Mouse (Mus musculus) MEL (cell line): ENCODE measurements around the gene Fam169b.

Source experiments
- CTCF ChIP-seq, 3 experiments: IDR thresholded peaks in 2 of 3; conservative IDR thresholded peaks in 1 of 3; 2 replicates each; pipeline ENCODE4 v1.5.1; 2011 to 2012; ENCODE audit warnings: low read length in 3 of 3, low read depth in 2 of 3, mild to moderate bottlenecking in 2 of 3, improper control_type of control experiment in 1 of 3, inconsistent platforms in 1 of 3, mixed read lengths in 1 of 3, moderate library complexity in 1 of 3; ENCODE audit not compliant: control insufficient read depth in 1 of 3, insufficient read depth in 1 of 3, poor library complexity in 1 of 3, severe bottlenecking in 1 of 3
- EP300 ChIP-seq, 2 experiments: IDR thresholded peaks; 2 replicates each; pipeline ENCODE4 v1.6.1; 2011; ENCODE audit warnings: improper control_type of control experiment in 2 of 2, low read length in 2 of 2, low read depth in 1 of 2, mild to moderate bottlenecking in 1 of 2
- GATA1 ChIP-seq: IDR thresholded peaks from 2 replicates; pipeline ENCODE4 v1.6.1; 2011; ENCODE audit warnings: low read depth, low read length, improper control_type of control experiment
- KAT2A ChIP-seq: conservative IDR thresholded peaks from 2 replicates; pipeline ENCODE4 v1.6.1; 2012; ENCODE audit warnings: low read depth, low read length, improper control_type of control experiment, inconsistent platforms
- MAFK ChIP-seq: IDR thresholded peaks from 2 replicates; pipeline ENCODE4 v1.6.1; 2011; ENCODE audit warnings: low read depth, mild to moderate bottlenecking, low read length, improper control_type of control experiment, borderline replicate concordance
- MAX ChIP-seq: IDR thresholded peaks from 2 replicates; pipeline ENCODE4 v1.6.1; 2011; ENCODE audit warnings: low read length, improper control_type of control experiment
- POLR2A ChIP-seq, 2 experiments: IDR thresholded peaks; 2 replicates each; pipeline ENCODE4 v1.6.1; 2011 to 2012; ENCODE audit warnings: low read length in 2 of 2, mild to moderate bottlenecking in 2 of 2, control low read depth in 1 of 2, improper control_type of control experiment in 1 of 2, low read depth in 1 of 2, moderate library complexity in 1 of 2; ENCODE audit not compliant: control insufficient read depth in 1 of 2, insufficient read depth in 1 of 2, poor library complexity in 1 of 2
- POLR2AphosphoS2 ChIP-seq: IDR thresholded peaks from 2 replicates; pipeline ENCODE4 v1.6.1; 2011; ENCODE audit warnings: low read length, improper control_type of control experiment
- RCOR1 ChIP-seq: IDR thresholded peaks from 2 replicates; pipeline ENCODE4 v1.6.1; 2012; ENCODE audit warnings: low read depth, mild to moderate bottlenecking, inconsistent platforms, low read length, improper control_type of control experiment
- SMC3 ChIP-seq: IDR thresholded peaks from 2 replicates; pipeline ENCODE4 v1.6.1; 2011; ENCODE audit warnings: low read depth, low read length, improper control_type of control experiment
- TBP ChIP-seq: IDR thresholded peaks from 2 replicates; pipeline ENCODE4 v1.8.0; 2011; ENCODE audit warnings: low read depth, low read length, improper control_type of control experiment
- USF2 ChIP-seq, 2 experiments: IDR thresholded peaks; 2 replicates each; pipeline ENCODE4 v1.6.1; 2011 to 2012; ENCODE audit warnings: improper control_type of control experiment in 2 of 2, low read length in 2 of 2, borderline replicate concordance in 1 of 2, inconsistent platforms in 1 of 2, low read depth in 1 of 2, mild to moderate bottlenecking in 1 of 2; ENCODE audit not compliant: insufficient read depth in 1 of 2
- ZC3H11A ChIP-seq: IDR thresholded peaks from 2 replicates; pipeline ENCODE4 v1.6.1; 2012; ENCODE audit warnings: low read depth, mild to moderate bottlenecking, inconsistent platforms, low read length, improper control_type of control experiment

- TF ChIP-seq CTCF (IDR thresholded peaks at IDR 0.05 in 2 of 3, conservative IDR thresholded peaks at IDR 0.05 in 1 of 3; ENCODE audit: control insufficient read depth in 1 of 3, insufficient read depth in 1 of 3, low read depth in 2 of 3, low read length in 3 of 3, poor library complexity in 1 of 3, severe bottlenecking in 1 of 3) = no peak
- no peak for TF ChIP-seq KAT2A
- no peak for TF ChIP-seq POLR2A (IDR thresholded peaks at IDR 0.05; ENCODE audit: control insufficient read depth in 1 of 2, insufficient read depth in 1 of 2, low read depth in 1 of 2, low read length in 2 of 2, poor library complexity in 1 of 2)
- no peak for TF ChIP-seq GATA1
- no peak for TF ChIP-seq MAX
- TF ChIP-seq EP300 (IDR thresholded peaks at IDR 0.05; ENCODE audit: low read depth in 1 of 2, low read length in 2 of 2) = no peak
- no peak for TF ChIP-seq USF2 (IDR thresholded peaks at IDR 0.05; ENCODE audit: borderline replicate concordance in 1 of 2, insufficient read depth in 1 of 2, low read depth in 1 of 2, low read length in 2 of 2)
- TF ChIP-seq ZC3H11A = no peak
- no peak for TF ChIP-seq SMC3
- no peak for TF ChIP-seq TBP
- no peak for TF ChIP-seq MAFK
- no peak for TF ChIP-seq POLR2AphosphoS2
- TF ChIP-seq RCOR1 = no peak
Observed at GRCm38 (mm10) chr7:68287582-68287981, 13.9 kb downstream of the Fam169b start.
